Mouse (Mus musculus): Measurements from ENCODE around the gene Ralgds. TPM values are rescaled to one million over a fixed set of nuclear protein-coding genes. Genes with fewer than 3 reads are reported as not detected.

Ralgds gene
- total and polyA plus RNA-seq, 3 experiments = 4.1 to 11.4 (median 6.6) TPM

- TF ChIP-seq TBP (conservative IDR thresholded peaks at IDR 0.05; ENCODE audit: low read depth, low read length) (no peak), MXI1 (IDR thresholded peaks at IDR 0.05; ENCODE audit: low read depth, low read length) (peak; percentile 48; the same call in 1 of the 2 replicates), EP300 (IDR thresholded peaks at IDR 0.05; ENCODE audit: low read length) (peak; percentile 40; the same call in 1 of the 2 replicates), GABPA (IDR thresholded peaks at IDR 0.05; ENCODE audit: insufficient replicate concordance, low read depth, low read length) (no peak), SMC3 (IDR thresholded peaks at IDR 0.05; ENCODE audit: low read depth, low read length) (peak; percentile 99), TCF12 (IDR thresholded peaks at IDR 0.05; ENCODE audit: low read depth, low read length) (peak; percentile 75), MAX (IDR thresholded peaks at IDR 0.05; ENCODE audit: low read length) (peak; percentile 81), UBTF (IDR thresholded peaks at IDR 0.05; ENCODE audit: low read depth, low read length) (no peak), USF1 (IDR thresholded peaks at IDR 0.05; ENCODE audit: low read depth, low read length) (no peak), MYC (IDR thresholded peaks at IDR 0.05; ENCODE audit: low read depth, low read length) (peak; percentile 91), USF2 (conservative IDR thresholded peaks at IDR 0.05; ENCODE audit: low read depth, low read length) (no peak), RAD21 (IDR thresholded peaks at IDR 0.05; ENCODE audit: low read depth, low read length) (peak; percentile 72), E2F4 (IDR thresholded peaks at IDR 0.05; ENCODE audit: insufficient replicate concordance, low read depth, low read length) (no peak)
Observed at GRCm38 (mm10) chr2:28585043-28585571, 72.2 kb downstream of the Ralgds start (continued).

DNA sequence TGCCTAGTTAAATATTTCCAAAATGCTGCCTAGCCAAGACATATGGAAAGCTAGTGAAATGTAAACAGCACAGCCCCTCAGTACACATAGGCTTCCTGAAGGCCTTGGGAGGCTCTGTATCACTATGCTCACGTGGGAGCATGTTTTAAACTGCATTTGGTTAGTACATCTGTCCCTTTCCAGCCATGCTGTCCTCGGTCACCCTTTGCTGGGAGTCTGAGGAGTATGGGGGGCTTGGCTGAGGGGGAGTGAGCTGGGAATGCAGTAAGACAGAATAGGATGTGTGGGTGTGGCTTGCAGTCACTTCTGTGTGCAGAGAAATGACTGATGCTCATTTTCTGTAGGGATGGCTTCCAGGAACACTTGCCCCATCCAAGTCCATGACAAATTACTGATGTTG, 72.8 kb downstream of the Ralgds start:
- in situ Hi-C loops (cut with MboI; ENCODE audit: low pct_ligation_motif_present, low pct_unique_long_range_greater_than_20kb, low sequenced_read_pairs) = no loop called here
- dilution Hi-C loops (cut with MboI; ENCODE audit: extremely low pct_ligation_motif_present, extremely low pct_unique_long_range_greater_than_20kb, low sequenced_read_pairs) = no loop called here
- Histone ChIP-seq H3K4me2 (ENCODE audit: insufficient read depth, low read depth, poor library complexity, severe bottlenecking) (no peak overlapping the region), H3K4me1 (ENCODE audit: control insufficient read depth in 1 of 2, insufficient read depth in 2 of 2) (peaks cover 15 to 33% of the 10 kb centered on the region in 2 experiments), H3K9me3 (replicated peaks; ENCODE audit: low read length) (no peaks in the 10 kb centered on the region), H3K27ac (ENCODE audit: insufficient read depth, low read depth) (no peak overlapping the region), H3K27me3 (replicated peaks) (peaks cover 4% of the 10 kb centered on the region), H3K36me3 (replicated peaks in 1 of 2; ENCODE audit: control insufficient read depth in 1 of 2, insufficient read depth in 1 of 2, low read length in 1 of 2) (peaks cover 0 to 6% of the 10 kb centered on the region in 2 experiments), H3K79me2 (replicated peaks; ENCODE audit: control insufficient read depth, extremely low read depth, insufficient read depth, poor library complexity, severe bottlenecking) (no peaks in the 10 kb centered on the region), H3K9ac (ENCODE audit: insufficient read depth, low read depth) (no peak overlapping the region), H3K4me3 (replicated peaks in 1 of 3; ENCODE audit: low read depth in 2 of 3, low read length in 2 of 3, poor library complexity in 1 of 3) (no peak overlapping the region)
- no peak for DNase-seq (ENCODE audit: extremely low read depth)
- no peak for TF ChIP-seq CHD1 (IDR thresholded peaks at IDR 0.05; ENCODE audit: low read depth, low read length)
- no peak for TF ChIP-seq NELFE (IDR thresholded peaks at IDR 0.05; ENCODE audit: low read depth, low read length)
- no peak for TF ChIP-seq ELF1 (IDR thresholded peaks at IDR 0.05; ENCODE audit: low read depth, low read length)
- TF ChIP-seq PAX5 (IDR thresholded peaks at IDR 0.05; ENCODE audit: low read length) = no peak
- no peak for TF ChIP-seq E2F4 (IDR thresholded peaks at IDR 0.05; ENCODE audit: insufficient replicate concordance, low read depth, low read length)
- TF ChIP-seq POLR2AphosphoS2 (IDR thresholded peaks at IDR 0.05; ENCODE audit: low read depth, low read length) = no peak
- no peak for TF ChIP-seq SMC3 (IDR thresholded peaks at IDR 0.05; ENCODE audit: low read depth, low read length)
- no peak for TF ChIP-seq ZMIZ1 (IDR thresholded peaks at IDR 0.05; ENCODE audit: low read depth, low read length)
- TF ChIP-seq IRF4 (IDR thresholded peaks at IDR 0.05; ENCODE audit: low read depth, low read length) = no peak
- TF ChIP-seq ZNF384 (IDR thresholded peaks at IDR 0.05; ENCODE audit: low read depth, low read length) = no peak

Measured in CH12.LX (cell line).